8 mouse cellular contexts compared by ENCODE assay signal in genomic region chr14:19905615-19906014, GRCm38 (mm10).
A peak's percentile ranks its signal among the peaks of the same experiment; 100 is the strongest.
DNase-seq lines count a peak whose midpoint lies in the region; ATAC-seq and TF ChIP-seq lines count a peak whose summit lies in the region.

No protein-coding gene starts in this region.

- H3K9ac ChIP-seq in embryonic facial prominence, embryonic 13.5 days: no peak overlapping the region
- no peak overlapping the region for H3K9ac ChIP-seq in kidney, postnatal 0 days (ENCODE audit: low read depth, low read length)
- no peak overlapping the region for H3K9ac ChIP-seq in limb, embryonic 12.5 days (replicated peaks)

- no peaks in the 10 kb centered on the region for H3K9me3 ChIP-seq in embryonic facial prominence, embryonic 13.5 days
- no peaks in the 10 kb centered on the region for H3K9me3 ChIP-seq in embryonic facial prominence, embryonic 10.5 days
- H3K9me3 ChIP-seq in kidney, postnatal 0 days (replicated peaks; ENCODE audit: low read length): no peaks in the 10 kb centered on the region
- no peaks in the 10 kb centered on the region for H3K9me3 ChIP-seq in limb, embryonic 12.5 days

- no peak overlapping the region for H3K4me3 ChIP-seq in embryonic facial prominence, embryonic 13.5 days
- H3K4me3 ChIP-seq in embryonic facial prominence, embryonic 10.5 days: no peak overlapping the region
- no peak overlapping the region for H3K4me3 ChIP-seq in kidney, postnatal 0 days (replicated peaks; ENCODE audit: low read depth, low read length)
- no peak overlapping the region for H3K4me3 ChIP-seq in limb, embryonic 12.5 days (replicated peaks)

- no peaks in the 10 kb centered on the region for H3K27me3 ChIP-seq in embryonic facial prominence, embryonic 13.5 days
- H3K27me3 ChIP-seq in embryonic facial prominence, embryonic 10.5 days (replicated peaks; ENCODE audit: low read depth, poor library complexity, severe bottlenecking): no peaks in the 10 kb centered on the region
- no peaks in the 10 kb centered on the region for H3K27me3 ChIP-seq in kidney, postnatal 0 days (ENCODE audit: insufficient read depth, low read length)
- no peaks in the 10 kb centered on the region for H3K27me3 ChIP-seq in limb, embryonic 12.5 days

- DNase-seq in embryonic facial prominence, embryonic 10.5 days (ENCODE audit: low spot score): no peak
- DNase-seq in cerebellum, adult 9-11 months: peak; percentile 92
- peak; percentile 57 for DNase-seq in kidney, postnatal 0 days (ENCODE audit: low spot score)
- peak; percentile 86 to 90 for DNase-seq in right cerebral cortex, postnatal 10 days (ENCODE audit: low spot score in 2 of 2)
- DNase-seq in urinary bladder, postnatal 10 days (ENCODE audit: low spot score): no peak

- TF ChIP-seq CTCF in kidney, postnatal 0 days (IDR thresholded peaks at IDR 0.05; ENCODE audit: low read depth): no peak

- H3K4me1 ChIP-seq in embryonic facial prominence, embryonic 13.5 days: peaks cover 22% of the 10 kb centered on the region
- peaks cover 8% of the 10 kb centered on the region for H3K4me1 ChIP-seq in embryonic facial prominence, embryonic 10.5 days
- H3K4me1 ChIP-seq in kidney, postnatal 0 days (replicated peaks; ENCODE audit: insufficient read depth, low read length): 0 out of 2 replicates have a peak, but pooled peaks cover 4% of the 10 kb centered on the region
- H3K4me1 ChIP-seq in limb, embryonic 12.5 days (replicated peaks): peaks cover 19% of the 10 kb centered on the region

- WGBS in embryonic facial prominence, embryonic 13.5 days: 61% methylated on average over 5 of the region's 5 CpGs
- WGBS in embryonic facial prominence, embryonic 10.5 days: 87% methylated on average over 5 of the region's 5 CpGs
- 57% methylated on average over 5 of the region's 5 CpGs for WGBS in kidney, postnatal 0 days
- 74% methylated on average over 5 of the region's 5 CpGs for WGBS in limb, embryonic 12.5 days

- ATAC-seq in embryonic facial prominence, embryonic 13.5 days (ENCODE audit: insufficient number of reproducible peaks, insufficient read depth, low FRiP score, low TSS enrichment, low read depth): peak; percentile 67; the same call in 1 of the 2 replicates
- ATAC-seq in granulocyte monocyte progenitor cell, adult 5-6 weeks (replicated peaks; ENCODE audit: poor library complexity, severe bottlenecking): peak; percentile 65
- no peak for ATAC-seq in kidney, postnatal 0 days (replicated peaks; ENCODE audit: low FRiP score, low read depth)
- no peak for ATAC-seq in limb, embryonic 12.5 days (ENCODE audit: insufficient number of reproducible peaks, insufficient read depth, low FRiP score, low TSS enrichment, low read depth)

- peak overlapping the region; percentile 33; the same call in 1 of the 2 replicates for H3K27ac ChIP-seq in embryonic facial prominence, embryonic 13.5 days
- H3K27ac ChIP-seq in embryonic facial prominence, embryonic 10.5 days (replicated peaks): no peak overlapping the region
- H3K27ac ChIP-seq in kidney, postnatal 0 days: no peak overlapping the region
- peak overlapping the region; percentile 8; the same call in 1 of the 2 replicates for H3K27ac ChIP-seq in limb, embryonic 12.5 days

- no peak overlapping the region for H3K4me2 ChIP-seq in embryonic facial prominence, embryonic 13.5 days
- H3K4me2 ChIP-seq in kidney, postnatal 0 days (ENCODE audit: low read length): no peak overlapping the region
- no peak overlapping the region for H3K4me2 ChIP-seq in limb, embryonic 12.5 days

- H3K36me3 ChIP-seq in embryonic facial prominence, embryonic 13.5 days: no peaks in the 10 kb centered on the region
- peaks cover 9% of the 10 kb centered on the region for H3K36me3 ChIP-seq in embryonic facial prominence, embryonic 10.5 days (replicated peaks)
- H3K36me3 ChIP-seq in kidney, postnatal 0 days (ENCODE audit: insufficient read depth, low read length): no peaks in the 10 kb centered on the region
- no peaks in the 10 kb centered on the region for H3K36me3 ChIP-seq in limb, embryonic 12.5 days

Comparison
In these comparisons a context has a peak if more than half of its experiments do, and no peak if none do; other contexts are left out.
1. H3K27ac ChIP-seq: peak in embryonic facial prominence, embryonic 13.5 days (single experiment) and limb, embryonic 12.5 days (single experiment); none in embryonic facial prominence, embryonic 10.5 days (single experiment) and kidney, postnatal 0 days (single experiment).
2. ATAC-seq: peak in embryonic facial prominence, embryonic 13.5 days (single experiment) and granulocyte monocyte progenitor cell, adult 5-6 weeks (single experiment); none in kidney, postnatal 0 days (single experiment) and limb, embryonic 12.5 days (single experiment).
3. DNase-seq: peak in cerebellum, adult 9-11 months (single experiment), kidney, postnatal 0 days (single experiment) and right cerebral cortex, postnatal 10 days (2 of 2); none in embryonic facial prominence, embryonic 10.5 days (single experiment) and urinary bladder, postnatal 10 days (single experiment).